Mouse (Mus musculus) MEL (cell line): ENCODE data around the gene Scel.

ENCODE experiments used
- CTCF ChIP-seq, 3 experiments: IDR thresholded peaks in 2 of 3; conservative IDR thresholded peaks in 1 of 3; 2 replicates each; pipeline ENCODE4 v1.5.1; 2011 to 2012; ENCODE audit warnings: low read length in 3 of 3, low read depth in 2 of 3, mild to moderate bottlenecking in 2 of 3, improper control_type of control experiment in 1 of 3, inconsistent platforms in 1 of 3, mixed read lengths in 1 of 3, moderate library complexity in 1 of 3; ENCODE audit not compliant: control insufficient read depth in 1 of 3, insufficient read depth in 1 of 3, poor library complexity in 1 of 3, severe bottlenecking in 1 of 3
- EP300 ChIP-seq, 2 experiments: IDR thresholded peaks; 2 replicates each; pipeline ENCODE4 v1.6.1; 2011; ENCODE audit warnings: improper control_type of control experiment in 2 of 2, low read length in 2 of 2, low read depth in 1 of 2, mild to moderate bottlenecking in 1 of 2
- GABPA ChIP-seq: IDR thresholded peaks from 2 replicates; pipeline ENCODE4 v1.6.1; 2012; ENCODE audit warnings: low read depth, mild to moderate bottlenecking, inconsistent platforms, low read length, improper control_type of control experiment, moderate library complexity
- JUND ChIP-seq: IDR thresholded peaks from 2 replicates; pipeline ENCODE4 v1.6.1; 2011; ENCODE audit warnings: low read depth, mild to moderate bottlenecking, improper control_type of control experiment, low read length
- KAT2A ChIP-seq: conservative IDR thresholded peaks from 2 replicates; pipeline ENCODE4 v1.6.1; 2012; ENCODE audit warnings: low read depth, low read length, improper control_type of control experiment, inconsistent platforms
- MAZ ChIP-seq: IDR thresholded peaks from 2 replicates; pipeline ENCODE4 v1.6.1; 2012; ENCODE audit warnings: low read depth, mild to moderate bottlenecking, inconsistent platforms, low read length, improper control_type of control experiment
- MXI1 ChIP-seq: IDR thresholded peaks from 2 replicates; pipeline ENCODE4 v1.6.1; 2011; ENCODE audit warnings: mild to moderate bottlenecking, low read depth, low read length, improper control_type of control experiment
- POLR2A ChIP-seq, 2 experiments: IDR thresholded peaks; 2 replicates each; pipeline ENCODE4 v1.6.1; 2011 to 2012; ENCODE audit warnings: low read length in 2 of 2, mild to moderate bottlenecking in 2 of 2, control low read depth in 1 of 2, improper control_type of control experiment in 1 of 2, low read depth in 1 of 2, moderate library complexity in 1 of 2; ENCODE audit not compliant: control insufficient read depth in 1 of 2, insufficient read depth in 1 of 2, poor library complexity in 1 of 2
- TAL1 ChIP-seq: IDR thresholded peaks from 2 replicates; pipeline ENCODE4 v1.6.1; 2012; ENCODE audit warnings: mild to moderate bottlenecking, inconsistent platforms, low read length, moderate library complexity, mixed read lengths

GRCm38 (mm10) chr14:103485671-103486070, 27.5 kb upstream of the Scel start:
- no peak for TF ChIP-seq TAL1
- no peak for TF ChIP-seq GABPA
- no peak for TF ChIP-seq KAT2A
- TF ChIP-seq POLR2A (IDR thresholded peaks at IDR 0.05; ENCODE audit: control insufficient read depth in 1 of 2, insufficient read depth in 1 of 2, low read depth in 1 of 2, low read length in 2 of 2, poor library complexity in 1 of 2): no peak
- TF ChIP-seq CTCF (IDR thresholded peaks at IDR 0.05 in 2 of 3, conservative IDR thresholded peaks at IDR 0.05 in 1 of 3; ENCODE audit: control insufficient read depth in 1 of 3, insufficient read depth in 1 of 3, low read depth in 2 of 3, low read length in 3 of 3, poor library complexity in 1 of 3, severe bottlenecking in 1 of 3): no peak
- TF ChIP-seq JUND: no peak
- no peak for TF ChIP-seq MXI1
- TF ChIP-seq EP300 (IDR thresholded peaks at IDR 0.05; ENCODE audit: low read depth in 1 of 2, low read length in 2 of 2): no peak
- no peak for TF ChIP-seq MAZ
